Mouse (Mus musculus) adrenal gland, adult 18-20 months (tissue): ENCODE results near the gene Lrrc29. TPM values are rescaled to one million over a fixed set of nuclear protein-coding genes. Genes with fewer than 3 reads are reported as not detected.
A peak's percentile ranks its signal among the peaks of the same experiment; 100 is the strongest.
"Not testable (repeated sequence)": the region's sequence is repeated elsewhere in the genome, so short reads cannot be mapped to it uniquely, and the experiment has no call there.

Source experiments
- DNase-seq, 2 experiments: peaks; one replicate each; pipeline ENCODE4 v3.0.0; 2021 to 2022; ENCODE audit warnings: low spot score in 2 of 2
- total RNA-seq, 2 experiments: library from RNA; stranded (reverse); gene quantifications; 1 replicate in 1 of 2; 2 replicates in 1 of 2; pipeline ENCODE4 v1.2.3; 2021

Lrrc29 gene
- total RNA-seq, 2 experiments from 2014 or later, result 3.1 to 3.8 TPM

DNA sequence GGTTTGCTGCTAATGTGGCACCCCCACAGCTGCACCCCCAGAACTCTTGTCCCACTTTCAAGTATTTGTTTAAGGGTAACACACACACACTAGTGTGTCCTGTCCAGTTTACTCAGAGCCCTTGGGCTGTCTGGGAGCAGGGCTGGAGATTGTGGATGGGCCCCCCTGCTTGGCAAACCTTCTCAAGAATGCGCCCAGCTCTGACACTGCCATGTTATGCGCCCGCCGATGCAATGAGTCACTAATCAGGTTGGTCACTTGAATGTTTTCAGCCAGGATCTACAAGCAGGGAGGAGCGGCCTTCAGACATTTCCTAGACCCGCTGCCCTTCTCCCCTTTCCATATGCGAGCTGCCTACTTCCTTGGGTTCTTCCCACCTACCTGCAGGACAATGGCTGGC lies 33.6 kb downstream of the Lrrc29 start:
- no peak for DNase-seq

DNA sequence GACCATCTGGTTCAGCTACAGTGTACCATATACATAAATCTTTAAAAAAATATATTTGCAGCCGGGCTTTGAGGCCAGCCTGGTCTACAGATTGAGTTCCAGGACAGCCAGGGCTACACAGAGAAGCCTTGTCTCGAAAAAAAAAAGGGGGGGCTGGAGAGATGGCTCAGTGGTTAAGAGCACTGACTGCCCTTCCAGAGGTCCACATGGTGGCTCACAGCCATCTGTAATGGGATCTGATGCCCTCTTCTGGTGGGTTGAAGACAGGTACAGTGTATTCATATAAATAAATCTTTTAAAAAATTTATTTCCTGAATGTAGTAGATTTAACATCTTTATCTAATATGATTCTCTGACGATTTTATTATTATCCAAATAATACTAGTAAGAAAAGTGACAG lies 34.3 kb downstream of the Lrrc29 start:
- not testable (repeated sequence) for DNase-seq

DNA sequence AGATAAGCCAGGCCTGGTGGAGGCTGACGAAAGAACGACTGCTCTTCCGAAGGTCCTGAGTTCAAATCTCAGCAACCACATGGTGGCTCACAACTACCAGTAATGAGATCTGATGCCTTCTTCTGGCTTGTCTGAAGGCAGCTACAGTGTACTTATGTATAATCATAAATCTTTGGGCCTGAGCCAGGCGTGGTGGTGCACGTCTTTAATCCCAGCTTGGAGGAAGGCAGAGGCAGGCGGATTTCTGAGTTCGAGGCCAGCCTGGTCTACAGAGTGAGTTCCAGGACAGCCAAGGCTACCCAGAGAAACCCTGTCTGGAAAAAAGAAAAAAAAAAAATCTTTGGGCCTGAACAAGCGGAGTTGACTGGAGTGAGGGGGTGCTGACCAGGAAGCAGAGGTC lies 34.7 kb downstream of the Lrrc29 start:
- not testable (repeated sequence) for DNase-seq

DNA sequence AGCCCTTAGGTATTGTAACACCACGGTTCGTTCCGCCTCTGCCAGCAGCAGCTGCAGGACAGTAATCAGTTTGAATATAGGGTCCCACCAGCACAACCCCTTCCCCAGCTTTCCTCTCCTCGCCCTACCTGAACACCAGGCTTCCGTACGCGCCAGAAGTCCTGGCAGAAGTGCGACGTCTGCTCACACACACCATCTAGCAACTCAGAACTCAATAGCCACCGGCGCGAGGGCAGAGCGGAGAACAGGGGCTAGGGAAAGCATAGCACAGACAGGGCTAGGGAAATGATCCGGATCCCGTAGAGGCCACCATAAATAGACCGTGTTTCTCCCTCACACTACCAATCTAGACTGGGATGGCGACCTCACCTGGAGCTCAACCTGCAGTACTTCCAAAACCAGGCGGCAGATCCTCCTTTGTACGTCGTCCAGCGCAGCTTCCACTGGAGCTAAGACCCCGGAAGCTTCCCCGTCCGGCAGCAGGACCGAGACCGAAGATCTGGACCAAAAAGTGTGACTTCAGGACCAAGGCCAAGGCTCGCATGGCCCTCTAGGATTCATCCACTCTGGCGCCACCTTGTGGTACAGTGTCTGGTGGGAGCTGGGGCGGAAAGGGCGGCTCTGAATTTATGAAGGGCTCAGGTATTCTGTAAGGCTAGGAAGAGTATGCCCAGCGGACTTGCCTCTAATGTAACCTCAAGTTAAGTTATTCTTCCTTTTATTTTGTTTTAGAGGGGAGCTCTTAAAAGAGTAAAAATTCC lies 35.3 kb downstream of the Lrrc29 start:
- DNase-seq, result peak; percentile 89 to 93

DNA sequence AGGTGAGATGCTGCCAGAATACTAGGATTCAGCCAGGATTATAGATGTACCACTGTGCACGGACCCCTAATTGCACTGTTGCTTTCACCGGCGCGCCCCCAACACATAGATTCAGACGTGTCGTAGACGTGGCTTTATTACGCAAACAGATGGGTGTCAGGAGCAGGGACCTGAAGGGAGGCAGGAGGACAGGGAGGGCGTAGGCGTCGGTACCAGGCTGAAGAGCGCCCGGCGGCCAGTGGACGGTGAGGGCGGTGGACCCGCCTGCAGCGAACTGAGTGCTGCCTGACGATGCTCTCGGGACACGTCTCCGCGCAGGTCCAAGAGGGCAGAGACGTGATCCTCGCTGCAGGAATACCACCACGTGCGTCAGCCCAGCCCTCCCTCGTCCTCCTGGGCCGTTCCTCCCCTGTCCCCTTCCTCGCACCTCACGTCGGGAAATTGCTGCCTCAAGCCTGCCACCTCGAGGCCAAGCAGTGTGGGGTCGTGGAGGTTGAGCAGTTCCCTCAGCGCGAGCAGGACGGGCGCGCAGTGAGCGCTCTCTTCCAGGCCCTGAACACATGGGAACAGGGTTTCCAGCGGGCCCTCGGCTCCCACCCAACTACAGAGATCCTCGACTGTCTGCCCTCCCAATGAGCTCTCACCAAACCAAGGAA lies 36.1 kb downstream of the Lrrc29 start, which contains the start of gene 4931428F04Rik:
Gene 4931428F04Rik, minus strand, starts transcription at position 60 of the 656 bp plus-strand sequence.
- no peak for DNase-seq

DNA sequence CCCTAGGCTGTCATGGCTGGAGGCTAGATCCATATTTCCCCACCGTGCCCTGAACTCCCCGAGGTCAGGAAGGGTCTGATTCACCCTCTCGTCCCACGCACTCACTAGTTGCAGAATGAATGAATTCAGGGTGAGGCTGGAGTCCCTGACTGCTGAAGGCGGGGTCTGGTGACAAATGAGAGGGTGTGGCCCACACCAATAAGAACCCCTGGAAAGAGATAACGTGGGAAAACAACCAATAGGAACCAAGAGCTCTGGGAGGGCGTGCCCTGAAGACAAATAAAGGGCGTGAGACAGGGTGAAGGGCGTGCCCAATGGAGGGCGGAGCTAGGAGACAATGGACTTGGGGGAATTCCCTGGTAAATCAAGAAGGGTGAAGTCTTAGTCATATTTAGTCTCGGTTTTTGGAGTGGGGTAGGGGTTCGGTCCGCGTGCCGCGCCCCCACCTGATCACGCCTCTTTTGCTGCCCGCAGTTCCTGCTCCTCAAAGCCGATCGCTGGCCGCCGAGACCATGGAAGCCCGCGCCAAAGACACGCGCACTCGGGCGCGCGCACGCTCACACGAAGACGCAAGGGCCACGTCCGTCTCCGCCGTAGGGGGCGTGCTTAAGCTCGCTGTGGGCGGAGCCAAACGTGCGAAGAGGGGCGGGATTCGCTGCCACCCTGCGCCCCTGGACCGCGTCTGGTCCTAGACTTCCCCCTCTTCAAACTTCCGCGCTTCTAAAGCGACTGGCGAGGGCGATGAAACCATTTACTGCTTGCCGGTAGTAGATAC lies 36.9 kb downstream of the Lrrc29 start:
- DNase-seq, result peak; percentile 90 to 92

DNA sequence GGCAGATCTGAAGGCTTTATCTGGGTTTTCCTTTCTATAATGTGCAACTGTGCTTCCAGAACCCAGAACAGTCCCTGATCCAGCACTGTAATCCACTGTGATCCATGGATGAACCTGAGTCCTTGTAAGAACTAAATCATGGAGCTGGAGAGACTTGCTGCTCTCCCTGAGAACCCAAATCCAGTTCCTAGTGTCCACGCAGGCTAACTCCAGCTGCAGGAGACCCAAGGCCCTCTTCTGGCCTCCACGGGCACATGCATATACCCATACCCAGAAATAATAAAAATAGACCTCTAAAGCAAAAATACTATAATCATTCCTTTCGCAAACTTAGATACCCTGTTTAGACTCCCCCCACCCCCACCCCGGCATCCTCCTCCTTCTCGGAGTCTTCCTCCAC lies 37.8 kb downstream of the Lrrc29 start:
- DNase-seq, result no peak

DNA sequence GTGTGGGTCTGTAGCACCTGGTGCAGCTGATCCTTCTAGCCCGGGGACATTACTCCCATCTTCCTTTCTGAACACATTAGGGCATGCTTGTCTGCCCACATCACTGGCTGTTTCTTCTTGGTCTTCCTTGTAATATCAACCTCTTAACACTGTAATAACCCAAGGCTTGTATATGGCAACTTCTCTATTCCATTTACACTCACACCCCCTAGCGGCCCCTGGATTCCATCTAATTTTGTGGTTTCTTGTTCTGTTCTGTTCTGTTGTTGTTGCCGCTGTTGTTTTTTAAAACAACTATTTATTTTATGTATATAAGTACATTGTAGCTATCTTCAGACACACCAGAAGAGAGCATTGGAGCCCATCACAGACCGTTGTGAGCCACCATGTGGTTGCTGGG lies 39.2 kb downstream of the Lrrc29 start:
- no peak for DNase-seq

DNA sequence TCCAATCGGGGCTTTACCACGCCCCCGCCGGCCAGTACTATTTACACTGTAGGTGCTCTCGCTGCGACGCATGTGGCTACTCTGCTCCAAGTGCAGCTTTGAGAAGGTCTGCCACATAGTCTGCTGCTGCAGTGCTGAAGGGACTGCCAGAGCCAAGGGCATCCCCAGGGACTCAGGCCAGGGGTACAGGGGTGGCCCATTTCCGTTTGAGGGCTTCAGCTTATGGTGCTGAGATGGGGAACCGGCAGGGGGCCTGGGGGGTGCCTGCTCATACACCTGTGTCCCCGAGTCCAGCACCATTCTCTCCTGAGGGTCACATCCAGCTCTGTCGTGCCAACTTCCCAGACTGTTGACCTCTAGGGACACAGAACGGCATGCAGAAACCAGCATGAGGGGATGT lies 40.6 kb downstream of the Lrrc29 start:
- no peak for DNase-seq

DNA sequence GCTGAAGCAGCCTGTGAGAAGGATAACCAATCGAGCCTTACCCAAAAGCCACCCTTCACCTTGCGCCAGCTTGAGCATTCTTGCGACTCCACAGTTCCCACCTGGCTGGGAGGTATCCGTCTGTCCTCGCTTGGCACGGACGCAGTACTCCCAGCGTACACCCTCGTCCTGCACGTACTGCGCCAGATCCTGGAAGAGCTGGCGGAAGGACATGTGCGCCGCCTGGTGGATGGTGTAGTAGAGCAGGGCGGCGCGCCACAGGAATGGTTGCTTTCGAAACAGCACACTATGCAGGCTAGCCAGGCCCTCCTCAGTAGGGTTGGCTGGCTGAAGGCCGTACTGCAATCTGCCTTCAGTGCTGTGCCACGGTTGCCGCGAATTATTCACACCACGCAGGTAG lies 43.0 kb downstream of the Lrrc29 start:
- peak; percentile 51 to 72 for DNase-seq

DNA sequence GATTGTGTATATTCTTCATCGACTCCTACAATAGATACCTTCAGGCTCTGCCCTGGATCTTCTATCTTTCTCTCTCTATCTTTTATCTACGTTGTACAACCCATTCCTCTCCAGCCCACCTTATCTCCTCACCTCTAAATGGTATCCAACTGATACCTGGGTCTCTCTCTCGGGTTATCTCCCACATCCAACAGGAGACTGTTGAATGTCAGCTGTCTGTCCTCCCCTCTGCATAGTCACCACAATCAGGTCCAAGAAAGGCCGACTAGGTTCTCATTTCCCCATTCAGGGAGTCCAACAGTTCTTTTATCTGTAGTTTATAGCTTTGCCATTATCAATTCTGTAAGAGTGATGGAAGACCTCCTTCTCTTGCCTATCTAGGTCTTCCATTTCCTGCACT lies 43.8 kb downstream of the Lrrc29 start:
- no peak for DNase-seq

DNA sequence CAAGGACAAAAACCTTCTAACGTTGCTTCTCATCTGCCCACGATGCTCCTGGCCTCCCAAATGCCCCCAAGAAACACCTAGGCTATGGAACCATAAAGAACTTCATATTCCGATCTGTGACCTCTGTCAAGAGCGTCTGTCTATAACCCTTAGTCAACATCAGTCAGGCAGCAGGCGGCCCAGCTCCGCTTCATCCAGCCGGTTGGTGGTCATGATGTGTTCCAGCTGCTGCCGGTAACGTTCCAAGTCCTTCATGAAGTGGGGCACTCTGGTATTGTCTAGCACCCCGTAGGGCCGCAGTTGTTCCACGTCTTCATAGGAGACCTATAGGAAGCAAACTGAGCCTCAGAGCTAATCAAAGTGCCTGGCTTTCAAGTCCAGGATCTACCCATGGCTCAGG lies 44.3 kb downstream of the Lrrc29 start:
- no peak for DNase-seq

DNA sequence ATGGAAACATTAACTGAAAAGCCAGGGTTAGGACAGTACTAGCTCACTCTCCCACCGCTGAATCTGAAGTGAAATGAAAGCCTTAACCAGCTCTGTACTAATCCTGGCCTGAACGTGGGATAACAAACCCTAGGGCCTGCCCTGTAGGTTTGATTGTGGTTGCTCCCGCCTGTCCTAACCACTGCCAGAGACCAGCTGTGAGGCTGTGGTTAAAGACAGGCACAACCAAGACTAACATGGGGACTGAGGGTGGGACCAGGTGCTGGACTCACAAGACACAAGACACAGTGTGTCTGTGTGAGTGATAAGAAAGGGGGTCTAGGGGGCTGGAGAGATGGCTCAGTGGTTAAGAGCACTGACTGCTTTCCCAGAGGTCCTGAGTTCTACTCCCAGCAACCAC lies 45.5 kb downstream of the Lrrc29 start:
- no peak for DNase-seq

DNA sequence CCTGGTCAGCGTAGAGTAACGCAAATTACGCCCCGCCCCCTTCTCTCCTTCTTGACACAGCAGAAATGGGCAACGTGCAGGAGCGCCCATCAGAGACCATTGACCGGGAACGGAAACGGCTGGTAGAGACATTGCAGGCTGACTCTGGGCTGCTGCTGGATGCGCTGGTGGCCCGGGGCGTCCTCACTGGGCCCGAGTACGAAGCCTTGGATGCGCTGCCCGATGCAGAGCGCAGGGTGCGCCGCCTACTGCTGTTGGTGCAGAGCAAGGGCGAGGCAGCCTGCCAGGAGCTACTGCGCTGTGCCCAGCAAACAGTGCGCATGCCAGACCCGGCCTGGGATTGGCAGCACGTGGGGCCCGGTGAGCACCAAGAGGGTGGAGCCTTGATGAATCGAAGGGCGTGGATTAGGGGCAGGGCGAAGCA lies 47.2 kb downstream of the Lrrc29 start:
- peak; percentile 68 to 78 for DNase-seq

DNA sequence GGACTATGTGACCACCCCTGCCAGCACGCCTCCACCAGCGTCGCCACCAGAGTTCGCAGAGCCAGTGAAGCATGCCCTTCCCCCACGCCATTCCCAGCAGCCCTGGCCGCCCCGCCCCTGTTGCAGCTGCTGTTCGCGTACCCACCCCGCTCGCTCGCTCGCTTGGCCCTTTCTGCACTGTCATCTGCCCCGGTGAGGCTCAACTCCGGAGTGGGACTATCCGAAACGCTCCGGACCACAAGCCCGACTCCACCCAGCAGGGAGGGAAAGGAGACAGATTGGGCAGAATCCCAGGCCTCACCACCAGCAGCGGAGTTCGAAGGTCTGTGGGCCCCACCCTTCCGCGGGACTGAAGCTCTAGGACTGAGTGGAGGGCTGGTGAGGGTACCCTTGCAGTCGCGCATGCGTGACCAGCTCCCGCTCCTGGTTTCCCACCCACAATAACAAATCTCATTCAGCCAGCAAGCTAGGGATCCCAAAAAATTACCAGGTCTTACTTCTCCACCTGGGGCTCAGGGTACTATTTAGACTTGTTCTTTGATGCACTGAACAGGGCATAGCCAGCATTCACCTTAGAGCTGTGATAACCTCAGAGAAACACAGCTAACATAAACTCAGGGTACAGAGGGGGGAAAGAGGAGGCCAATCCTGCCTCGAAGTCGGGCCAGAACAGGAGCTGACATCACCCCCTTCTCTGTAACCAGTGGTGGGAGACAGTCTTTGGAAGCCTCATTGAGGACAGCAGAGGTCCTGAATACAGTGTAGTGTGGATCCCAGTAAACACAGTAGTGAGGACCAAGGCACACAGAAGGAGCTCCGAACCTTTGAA lies 49.6 kb downstream of the Lrrc29 start:
- DNase-seq, result peak; percentile 41 to 57

DNA sequence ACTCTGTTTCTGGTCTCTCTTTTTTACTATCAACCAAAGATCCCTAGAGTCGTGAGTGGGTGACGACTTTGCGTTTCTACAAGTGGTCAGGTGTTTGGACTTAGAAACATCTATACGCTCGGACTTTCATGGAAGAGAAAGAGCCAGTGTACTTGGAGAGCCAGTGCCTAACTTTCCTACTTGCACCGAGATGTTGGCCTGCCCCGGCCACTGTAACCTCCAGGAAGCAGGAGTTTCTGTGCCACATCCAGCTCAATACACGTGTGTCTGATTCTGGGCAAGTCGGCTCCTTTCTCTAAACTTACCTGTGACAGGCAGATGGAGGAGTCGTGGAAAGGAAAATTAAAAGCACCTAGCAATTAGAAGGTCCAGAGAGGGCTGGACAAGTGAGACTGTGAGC lies 50.2 kb downstream of the Lrrc29 start, which contains the start of gene Nol3:
Gene Nol3, plus strand, starts transcription at position 301 of the 400 bp plus-strand sequence.
- no peak for DNase-seq

DNA sequence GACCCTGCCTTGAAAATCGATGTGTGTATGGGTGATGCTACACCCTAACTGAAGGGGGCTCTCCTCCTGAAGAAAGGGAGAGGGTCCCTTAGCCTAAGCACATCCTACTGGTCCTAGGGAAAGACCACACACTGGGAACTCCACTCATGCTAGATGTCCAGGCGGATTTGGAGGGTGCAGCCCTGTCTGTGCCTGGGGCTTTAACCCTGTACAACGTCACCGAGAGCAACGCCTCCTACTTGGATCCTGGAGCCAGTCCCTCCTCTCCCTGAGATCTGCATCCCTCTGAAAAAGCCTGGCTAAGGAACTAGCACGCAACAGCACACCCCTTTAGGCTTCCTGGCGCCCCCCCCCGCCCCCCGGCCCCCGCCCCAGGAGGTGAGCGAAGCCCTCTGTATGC lies 50.7 kb downstream of the Lrrc29 start:
- DNase-seq, result no peak

DNA sequence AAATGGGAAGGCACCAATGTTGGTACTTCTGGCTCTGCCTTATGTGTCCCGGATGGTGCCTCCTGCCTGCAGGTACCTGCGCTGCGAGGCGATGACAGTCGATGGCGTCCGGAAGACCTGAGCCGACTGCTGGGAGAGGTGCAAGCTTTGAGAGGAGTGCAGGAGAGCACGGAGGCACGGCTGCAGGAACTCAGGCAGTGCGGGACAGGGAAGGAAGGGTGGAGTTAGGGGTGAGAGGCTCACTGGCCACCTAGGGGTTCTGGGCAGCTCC lies 55.2 kb downstream of the Lrrc29 start:
- DNase-seq, result no peak

DNA sequence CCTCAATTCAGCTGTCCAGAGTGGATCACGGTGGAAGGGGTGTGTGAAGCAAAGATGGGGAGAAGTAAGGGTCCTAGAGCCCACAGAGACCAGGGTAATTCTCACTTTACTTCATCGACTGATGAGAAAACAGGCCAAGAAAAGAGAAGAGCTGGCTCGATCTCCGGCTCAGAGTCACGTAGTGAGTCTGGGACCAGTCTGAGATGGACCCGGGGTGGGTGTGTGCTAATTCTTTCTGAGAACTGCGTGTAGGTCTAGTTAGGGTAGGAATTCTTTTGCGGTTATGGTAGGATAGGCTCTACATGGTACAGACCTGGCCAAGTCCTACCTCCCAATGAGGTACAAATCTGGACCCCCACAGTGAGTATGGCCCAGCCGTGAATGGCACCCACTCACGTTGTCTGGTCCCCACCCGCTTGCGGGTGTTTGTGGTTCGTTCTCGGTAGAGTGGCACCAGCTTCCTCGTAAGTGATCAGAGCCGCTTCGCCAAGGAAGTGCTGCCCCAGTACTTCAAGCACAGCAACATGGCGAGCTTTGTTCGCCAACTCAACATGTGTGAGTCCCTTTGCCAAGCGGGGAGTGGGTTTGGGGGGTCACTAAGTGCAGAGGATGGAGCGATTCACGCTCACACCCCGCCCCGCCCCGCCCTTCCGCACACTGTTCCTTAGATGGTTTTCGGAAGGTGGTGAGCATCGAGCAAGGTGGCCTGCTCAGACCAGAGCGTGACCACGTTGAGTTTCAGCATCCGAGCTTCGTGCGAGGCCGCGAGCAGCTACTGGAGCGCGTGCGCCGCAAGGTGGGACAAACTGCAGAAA lies 55.8 kb downstream of the Lrrc29 start:
- DNase-seq, result no peak

DNA sequence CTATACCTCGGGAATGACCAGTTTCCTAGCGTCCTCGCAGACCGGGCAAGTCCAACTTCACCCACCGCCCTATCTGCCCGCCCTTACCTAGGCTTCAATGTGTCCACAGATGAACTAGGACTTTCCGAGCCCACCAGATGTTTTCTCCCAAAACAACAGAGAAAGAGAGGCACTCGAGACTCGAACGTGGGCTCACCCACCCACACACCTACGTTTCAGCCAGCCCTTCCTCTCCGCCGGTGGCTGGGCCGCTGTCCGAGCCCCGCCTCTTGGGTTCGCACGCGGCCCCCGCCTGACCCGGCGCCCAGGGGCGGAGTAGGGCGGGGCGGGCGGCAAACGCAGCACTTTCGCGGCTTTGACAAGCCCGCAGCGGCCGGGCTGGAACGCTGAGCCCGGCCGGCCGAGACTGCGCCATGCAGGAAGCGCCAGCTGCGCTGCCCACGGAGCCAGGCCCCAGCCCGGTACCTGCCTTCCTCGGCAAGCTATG lies 56.6 kb downstream of the Lrrc29 start, which contains the start of gene Hsf4:
Gene Hsf4, plus strand, starts transcription at position 341 of the 487 bp plus-strand sequence.
- peak; percentile 67 to 76 for DNase-seq
